Mouse (Mus musculus): ENCODE data around the gene Thrap3. TPM values are rescaled to one million over a fixed set of nuclear protein-coding genes. Genes with fewer than 3 reads are reported as not detected.

Gene Thrap3
- polyA plus RNA-seq, 1 experiment from 2014 or later, result 139 TPM

- H3K4me3 ChIP-seq (replicated peaks; ENCODE audit: low read length), result peak within 1 kb of the TSS; percentile 40
- ATAC-seq (ENCODE audit: low FRiP score) (peak; percentile 15; the same call in 1 of the 2 replicates), DNase-seq (ENCODE audit: low spot score) (no peak)
- H3K4me1 ChIP-seq (replicated peaks; ENCODE audit: control insufficient read depth, insufficient read depth, low read length), result peaks cover 16% of the 10 kb centered on the region
- H3K36me3 ChIP-seq (replicated peaks; ENCODE audit: control insufficient read depth, insufficient read depth), result no peaks in the 10 kb centered on the region
- H3K27ac ChIP-seq, result peak within 1 kb of the TSS; percentile 17; the same call in 1 of the 2 replicates
- H3K9ac ChIP-seq, result peak within 1 kb of the TSS; percentile 40
- H3K27me3 ChIP-seq (ENCODE audit: control insufficient read depth, insufficient read depth, low read length), result peaks cover 40% of the 10 kb centered on the region
- H3K4me2 ChIP-seq (replicated peaks), result peak within 1 kb of the TSS; percentile 63
- 3% methylated on average over 24 of the region's 24 CpGs for WGBS
- no peaks in the 10 kb centered on the region for H3K9me3 ChIP-seq (ENCODE audit: control insufficient read depth, low read length)
Measured at GRCm38 (mm10) chr4:126147533-126148160, 54.9 kb downstream of the Thrap3 start, which contains the start of gene Eva1b. Gene Eva1b, plus strand, starts transcription at chr4:126147744.

- 51% methylated on average over 9 of the region's 9 CpGs for WGBS
- no peaks in the 10 kb centered on the region for H3K9me3 ChIP-seq (ENCODE audit: control insufficient read depth, low read length)
- peaks cover 16% of the 10 kb centered on the region for H3K4me1 ChIP-seq (replicated peaks; ENCODE audit: control insufficient read depth, insufficient read depth, low read length)
- H3K36me3 ChIP-seq (replicated peaks; ENCODE audit: control insufficient read depth, insufficient read depth), result no peaks in the 10 kb centered on the region
- peaks cover 40% of the 10 kb centered on the region for H3K27me3 ChIP-seq (ENCODE audit: control insufficient read depth, insufficient read depth, low read length)
- peak overlapping the region; percentile 63; the same call in 1 of the 2 replicates for H3K4me2 ChIP-seq (replicated peaks)
- no peak overlapping the region for H3K4me3 ChIP-seq (replicated peaks; ENCODE audit: low read length)
- DNase-seq (ENCODE audit: low spot score) (no peak), ATAC-seq (ENCODE audit: low FRiP score) (no peak)
- no peak overlapping the region for H3K27ac ChIP-seq
- no peak overlapping the region for H3K9ac ChIP-seq
Measured at GRCm38 (mm10) chr4:126146974-126147532, 55.5 kb downstream of the Thrap3 start.

GRCm38 (mm10) chr4:126145396-126145795 is 57.2 kb downstream of the Thrap3 start:
- DNase-seq (ENCODE audit: low spot score), result no peak
- H3K27me3 ChIP-seq (ENCODE audit: control insufficient read depth, insufficient read depth, low read length), result peaks cover 39% of the 10 kb centered on the region
- H3K4me1 ChIP-seq (replicated peaks; ENCODE audit: control insufficient read depth, insufficient read depth, low read length), result peaks cover 16% of the 10 kb centered on the region
- ATAC-seq (ENCODE audit: low FRiP score), result no peak
- no peak overlapping the region for H3K4me2 ChIP-seq (replicated peaks)
- WGBS, result 69% methylated on average over 4 of the region's 4 CpGs
- H3K9ac ChIP-seq, result no peak overlapping the region
- H3K9me3 ChIP-seq (ENCODE audit: control insufficient read depth, low read length), result no peaks in the 10 kb centered on the region
- no peak overlapping the region for H3K27ac ChIP-seq
- H3K36me3 ChIP-seq (replicated peaks; ENCODE audit: control insufficient read depth, insufficient read depth), result no peaks in the 10 kb centered on the region
- H3K4me3 ChIP-seq (replicated peaks; ENCODE audit: low read length), result no peak overlapping the region

GRCm38 (mm10) chr4:126141021-126141420 is 61.5 kb downstream of the Thrap3 start:
- no peak overlapping the region for H3K9ac ChIP-seq
- no peaks in the 10 kb centered on the region for H3K4me1 ChIP-seq (replicated peaks; ENCODE audit: control insufficient read depth, insufficient read depth, low read length)
- H3K9me3 ChIP-seq (ENCODE audit: control insufficient read depth, low read length), result no peaks in the 10 kb centered on the region
- no peak overlapping the region for H3K27ac ChIP-seq
- no peak for DNase-seq (ENCODE audit: low spot score)
- no peak for ATAC-seq (ENCODE audit: low FRiP score)
- no peak overlapping the region for H3K4me3 ChIP-seq (replicated peaks; ENCODE audit: low read length)
- peaks cover 41% of the 10 kb centered on the region for H3K36me3 ChIP-seq (replicated peaks; ENCODE audit: control insufficient read depth, insufficient read depth)
- no peaks in the 10 kb centered on the region for H3K27me3 ChIP-seq (ENCODE audit: control insufficient read depth, insufficient read depth, low read length)
- H3K4me2 ChIP-seq (replicated peaks), result no peak overlapping the region
- 84% methylated on average over 5 of the region's 5 CpGs for WGBS

- Histone ChIP-seq H3K36me3 (replicated peaks; ENCODE audit: control insufficient read depth, insufficient read depth) (peaks cover 66% of the 10 kb centered on the region), H3K27ac (no peak overlapping the region), H3K4me3 (replicated peaks; ENCODE audit: low read length) (no peak overlapping the region), H3K27me3 (ENCODE audit: control insufficient read depth, insufficient read depth, low read length) (no peaks in the 10 kb centered on the region), H3K9me3 (ENCODE audit: control insufficient read depth, low read length) (no peaks in the 10 kb centered on the region), H3K4me2 (replicated peaks) (no peak overlapping the region), H3K9ac (no peak overlapping the region), H3K4me1 (replicated peaks; ENCODE audit: control insufficient read depth, insufficient read depth, low read length) (no peaks in the 10 kb centered on the region)
- ATAC-seq (ENCODE audit: low FRiP score) (no peak), DNase-seq (ENCODE audit: low spot score) (no peak)
- 75% methylated on average over 4 of the region's 4 CpGs for WGBS
Measured at GRCm38 (mm10) chr4:126137773-126138172, 64.8 kb downstream of the Thrap3 start.

- Histone ChIP-seq H3K4me1 (replicated peaks; ENCODE audit: control insufficient read depth, insufficient read depth, low read length) (peaks cover 11% of the 10 kb centered on the region; the same call in 1 of the 2 replicates), H3K9me3 (ENCODE audit: control insufficient read depth, low read length) (no peaks in the 10 kb centered on the region), H3K4me3 (replicated peaks; ENCODE audit: low read length) (no peak overlapping the region), H3K27ac (no peak overlapping the region), H3K4me2 (replicated peaks) (no peak overlapping the region), H3K36me3 (replicated peaks; ENCODE audit: control insufficient read depth, insufficient read depth) (peaks cover 78% of the 10 kb centered on the region), H3K9ac (no peak overlapping the region), H3K27me3 (ENCODE audit: control insufficient read depth, insufficient read depth, low read length) (no peaks in the 10 kb centered on the region)
- ATAC-seq (ENCODE audit: low FRiP score) (no peak), DNase-seq (ENCODE audit: low spot score) (no peak)
- 85% methylated on average over 4 of the region's 4 CpGs for WGBS
Measured at GRCm38 (mm10) chr4:126134639-126135038, 67.9 kb downstream of the Thrap3 start.

- Histone ChIP-seq H3K27ac (no peak overlapping the region), H3K27me3 (ENCODE audit: control insufficient read depth, insufficient read depth, low read length) (no peaks in the 10 kb centered on the region), H3K4me3 (replicated peaks; ENCODE audit: low read length) (no peak overlapping the region), H3K4me1 (replicated peaks; ENCODE audit: control insufficient read depth, insufficient read depth, low read length) (peaks cover 11% of the 10 kb centered on the region; the same call in 1 of the 2 replicates), H3K9ac (no peak overlapping the region), H3K36me3 (replicated peaks; ENCODE audit: control insufficient read depth, insufficient read depth) (peaks cover 78% of the 10 kb centered on the region), H3K4me2 (replicated peaks) (no peak overlapping the region), H3K9me3 (ENCODE audit: control insufficient read depth, low read length) (no peaks in the 10 kb centered on the region)
- DNase-seq (ENCODE audit: low spot score), result no peak
- 88% methylated on average over 4 of the region's 4 CpGs for WGBS
- ATAC-seq (ENCODE audit: low FRiP score), result no peak
Measured at GRCm38 (mm10) chr4:126134236-126134635, 68.3 kb downstream of the Thrap3 start.

- Histone ChIP-seq H3K9me3 (ENCODE audit: control insufficient read depth, low read length) (no peaks in the 10 kb centered on the region), H3K4me2 (replicated peaks) (no peak overlapping the region), H3K4me1 (replicated peaks; ENCODE audit: control insufficient read depth, insufficient read depth, low read length) (peaks cover 11% of the 10 kb centered on the region; the same call in 1 of the 2 replicates), H3K4me3 (replicated peaks; ENCODE audit: low read length) (no peak overlapping the region), H3K27ac (peak overlapping the region; percentile 38), H3K9ac (no peak overlapping the region), H3K36me3 (replicated peaks; ENCODE audit: control insufficient read depth, insufficient read depth) (peaks cover 78% of the 10 kb centered on the region), H3K27me3 (ENCODE audit: control insufficient read depth, insufficient read depth, low read length) (no peaks in the 10 kb centered on the region)
- ATAC-seq (ENCODE audit: low FRiP score) (no peak), DNase-seq (ENCODE audit: low spot score) (no peak)
- WGBS, result 85% methylated on average over 6 of the region's 6 CpGs
Measured at GRCm38 (mm10) chr4:126132636-126133264, 69.8 kb downstream of the Thrap3 start.

GRCm38 (mm10) chr4:126131290-126132121 is 71.1 kb downstream of the Thrap3 start:
- ATAC-seq (ENCODE audit: low FRiP score) (peak; percentile 53), DNase-seq (ENCODE audit: low spot score) (peak; percentile 74)
- H3K9ac ChIP-seq, result no peak overlapping the region
- H3K27ac ChIP-seq, result peak overlapping the region; percentile 55; the same call in 1 of the 2 replicates
- peaks cover 77% of the 10 kb centered on the region for H3K36me3 ChIP-seq (replicated peaks; ENCODE audit: control insufficient read depth, insufficient read depth)
- no peaks in the 10 kb centered on the region for H3K9me3 ChIP-seq (ENCODE audit: control insufficient read depth, low read length)
- 56% methylated on average over 10 of the region's 10 CpGs for whole genome bisulfite sequencing
- no peak overlapping the region for H3K4me3 ChIP-seq (replicated peaks; ENCODE audit: low read length)
- H3K4me2 ChIP-seq (replicated peaks), result no peak overlapping the region
- peaks cover 11% of the 10 kb centered on the region; the same call in 1 of the 2 replicates for H3K4me1 ChIP-seq (replicated peaks; ENCODE audit: control insufficient read depth, insufficient read depth, low read length)
- H3K27me3 ChIP-seq (ENCODE audit: control insufficient read depth, insufficient read depth, low read length), result no peaks in the 10 kb centered on the region

Data from hindbrain, embryonic 14.5 days (tissue).